Mouse (Mus musculus) E14TG2a.4 (cell line): ENCODE results near the gene Bean1.
A peak's percentile ranks its signal among the peaks of the same experiment; 100 is the strongest.

ENCODE experiments used
- H3K27me3 ChIP-seq: 2 replicates; pipeline ENCODE4 v1.6.1; 2014; ENCODE audit warnings: low read length, control low read depth; ENCODE audit not compliant: insufficient read depth
- H3K36me3 ChIP-seq: 2 replicates; pipeline ENCODE4 v1.6.1; 2014; ENCODE audit warnings: low read length, control low read depth; ENCODE audit not compliant: insufficient read depth
- H3K4me1 ChIP-seq: replicated peaks from 2 replicates; pipeline ENCODE4 v1.6.1; 2014; ENCODE audit warnings: low read depth, low read length, control low read depth
- H3K4me3 ChIP-seq: replicated peaks from 2 replicates; pipeline ENCODE4 v1.5.1; 2014; ENCODE audit warnings: mild to moderate bottlenecking, low read length
- H3K9me3 ChIP-seq: 2 replicates; pipeline ENCODE4 v1.6.1; 2014; ENCODE audit warnings: low read length, control low read depth
- CTCF ChIP-seq: conservative IDR thresholded peaks from 2 replicates; pipeline ENCODE4 v1.5.1; 2014; ENCODE audit warnings: low read length
- NANOG ChIP-seq: IDR thresholded peaks from 2 replicates; pipeline ENCODE4 v1.6.1; 2014; ENCODE audit warnings: borderline replicate concordance, low read length, mixed read lengths
- POU5F1 ChIP-seq: IDR thresholded peaks from 2 replicates; pipeline ENCODE4 v1.6.1; 2014; ENCODE audit warnings: low read length, borderline replicate concordance

Gene Bean1

GRCm38 (mm10) chr8:104205292-104205691 is 35.0 kb downstream of the Bean1 start:
- no peaks in the 10 kb centered on the region for H3K36me3 ChIP-seq
- no peaks in the 10 kb centered on the region for H3K4me1 ChIP-seq
- no peaks in the 10 kb centered on the region for H3K9me3 ChIP-seq
- H3K27me3 ChIP-seq: peaks cover 33% of the 10 kb centered on the region
- no peak overlapping the region for H3K4me3 ChIP-seq
- TF ChIP-seq CTCF: no peak
- TF ChIP-seq NANOG: no peak
- no peak for TF ChIP-seq POU5F1

GRCm38 (mm10) chr8:104217601-104218000 is 47.4 kb downstream of the Bean1 start:
- Histone ChIP-seq H3K36me3 (no peaks in the 10 kb centered on the region), H3K4me3 (no peak overlapping the region), H3K27me3 (peaks cover 43% of the 10 kb centered on the region), H3K4me1 (peaks cover 12% of the 10 kb centered on the region), H3K9me3 (no peaks in the 10 kb centered on the region)
- TF ChIP-seq POU5F1 (no peak), NANOG (no peak), CTCF (no peak)

DNA sequence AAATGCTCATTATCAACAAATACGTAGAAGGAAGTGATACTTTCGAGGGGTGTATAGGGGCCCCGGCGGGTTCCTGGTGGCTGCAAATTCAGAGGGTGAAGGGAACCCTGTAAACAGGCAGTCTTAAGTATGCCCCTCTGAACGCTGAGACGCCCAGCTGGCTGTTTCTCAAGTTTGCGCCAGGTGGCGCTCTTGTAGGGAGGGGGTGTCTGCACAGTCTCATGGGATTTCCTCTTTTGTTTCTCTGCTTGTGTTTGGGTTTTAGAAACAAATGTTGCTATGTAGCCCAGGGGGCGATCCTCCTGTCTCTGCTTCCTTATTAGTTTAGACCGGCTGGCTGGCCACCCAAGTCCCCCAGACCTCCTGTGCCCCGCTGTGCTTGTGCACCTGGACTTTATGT is 48.8 kb downstream of the Bean1 start:
- Histone ChIP-seq H3K27me3 (peaks cover 38% of the 10 kb centered on the region), H3K36me3 (no peaks in the 10 kb centered on the region), H3K4me1 (peaks cover 8% of the 10 kb centered on the region), H3K9me3 (no peaks in the 10 kb centered on the region), H3K4me3 (peak overlapping the region; percentile 39)
- TF ChIP-seq POU5F1 (no peak), CTCF (peak; percentile 76)

DNA sequence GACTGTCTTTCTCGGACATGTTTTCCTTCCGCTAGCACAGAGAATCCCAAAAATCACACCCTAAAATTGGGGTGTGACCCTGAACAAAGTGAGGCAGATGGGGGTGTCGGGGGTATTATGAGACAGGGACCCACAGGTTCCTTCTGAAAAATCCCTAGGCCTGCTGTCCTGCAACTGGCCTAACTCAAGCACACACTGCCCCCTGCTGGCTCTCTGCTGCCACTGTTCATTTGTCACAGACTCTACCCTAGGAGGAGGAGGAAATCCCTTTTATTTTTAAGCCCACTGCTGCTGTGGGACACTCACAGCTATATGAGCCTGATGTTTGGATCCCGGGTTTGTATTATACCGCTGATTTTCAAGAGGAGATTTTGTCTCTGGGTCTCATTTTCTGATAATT is 49.6 kb downstream of the Bean1 start:
- H3K4me1 ChIP-seq: peaks cover 8% of the 10 kb centered on the region
- TF ChIP-seq CTCF (peak; percentile 87), NANOG (no peak)
- H3K27me3 ChIP-seq: peaks cover 34% of the 10 kb centered on the region
- no peaks in the 10 kb centered on the region for H3K9me3 ChIP-seq
- H3K36me3 ChIP-seq: no peaks in the 10 kb centered on the region
- H3K4me3 ChIP-seq: no peak overlapping the region

GRCm38 (mm10) chr8:104227048-104227447 is 56.8 kb downstream of the Bean1 start:
- no peak for TF ChIP-seq NANOG
- no peak for TF ChIP-seq POU5F1
- TF ChIP-seq CTCF: no peak
- no peaks in the 10 kb centered on the region for H3K27me3 ChIP-seq
- no peaks in the 10 kb centered on the region for H3K4me1 ChIP-seq
- no peaks in the 10 kb centered on the region for H3K9me3 ChIP-seq
- no peak overlapping the region for H3K4me3 ChIP-seq
- peaks cover 61% of the 10 kb centered on the region for H3K36me3 ChIP-seq

DNA sequence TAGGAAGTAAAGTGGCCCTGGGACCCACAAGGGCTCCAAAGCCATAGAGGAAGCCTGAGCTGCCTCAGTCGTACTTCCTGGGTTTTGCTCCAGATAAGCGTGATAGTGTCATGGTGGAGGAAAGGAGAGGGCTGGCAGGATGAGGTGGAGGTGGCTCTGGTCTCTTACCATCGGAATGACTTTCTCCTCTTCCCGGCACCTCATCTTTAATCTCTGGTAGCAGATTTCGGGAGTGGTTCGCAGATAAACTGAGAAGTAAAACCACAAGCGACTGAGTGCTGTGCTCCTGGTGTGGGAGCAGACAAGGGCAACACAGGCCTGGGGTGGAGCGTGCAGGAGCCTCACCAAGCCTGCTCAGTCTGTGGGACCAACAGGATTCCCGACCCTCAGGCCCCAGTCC is 60.1 kb downstream of the Bean1 start:
- Histone ChIP-seq H3K27me3 (no peaks in the 10 kb centered on the region), H3K9me3 (no peaks in the 10 kb centered on the region), H3K4me3 (no peak overlapping the region), H3K4me1 (0 out of 2 replicates have a peak, but pooled peaks cover 8% of the 10 kb centered on the region), H3K36me3 (peaks cover 86% of the 10 kb centered on the region)
- no peak for TF ChIP-seq POU5F1
- no peak for TF ChIP-seq CTCF
- no peak for TF ChIP-seq NANOG

DNA sequence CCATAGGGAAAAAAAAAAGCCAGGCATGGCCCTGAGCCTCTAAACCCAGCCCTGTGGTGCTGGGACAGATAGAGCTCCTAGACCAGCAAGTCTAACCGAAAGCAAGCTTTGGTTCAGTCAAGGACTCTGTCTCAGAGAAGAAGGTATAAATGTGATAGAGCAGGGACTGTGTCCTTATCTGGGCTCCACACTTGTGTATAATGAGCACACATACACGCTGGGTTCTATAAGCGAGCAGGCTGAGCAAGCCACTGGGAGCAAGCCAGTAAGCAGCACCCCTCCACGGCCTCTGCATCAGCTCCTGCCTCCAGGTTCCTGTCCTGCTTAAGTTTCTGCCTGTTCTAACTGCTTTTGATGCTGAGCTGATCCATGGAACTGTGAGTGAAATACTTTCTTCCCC is 61.8 kb downstream of the Bean1 start:
- Histone ChIP-seq H3K36me3 (peaks cover 88% of the 10 kb centered on the region), H3K4me1 (0 out of 2 replicates have a peak, but pooled peaks cover 8% of the 10 kb centered on the region), H3K4me3 (no peak overlapping the region), H3K27me3 (no peaks in the 10 kb centered on the region), H3K9me3 (no peaks in the 10 kb centered on the region)
- TF ChIP-seq CTCF (no peak), POU5F1 (no peak), NANOG (no peak)

DNA sequence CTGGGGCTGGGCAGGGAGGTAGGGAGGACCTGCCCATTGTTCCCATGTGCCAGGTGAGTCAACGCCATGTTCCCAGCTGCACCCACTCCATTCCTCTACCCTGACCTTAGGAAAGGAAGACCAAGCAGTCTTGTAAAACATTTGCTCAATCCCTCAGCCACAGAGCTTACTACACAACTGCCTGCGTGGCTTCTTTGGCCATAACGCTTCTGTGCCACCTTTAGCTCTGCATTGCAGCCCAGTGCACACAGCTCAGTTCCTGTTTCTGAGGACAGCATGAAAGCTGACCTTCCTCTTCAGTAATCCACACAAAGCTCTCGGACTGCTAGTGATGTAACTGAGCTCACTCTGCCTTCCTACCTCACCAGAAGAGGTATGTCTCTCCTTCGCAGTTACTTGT is 62.7 kb downstream of the Bean1 start:
- H3K4me3 ChIP-seq: no peak overlapping the region
- no peak for TF ChIP-seq NANOG
- no peak for TF ChIP-seq CTCF
- no peak for TF ChIP-seq POU5F1
- 0 out of 2 replicates have a peak, but pooled peaks cover 8% of the 10 kb centered on the region for H3K4me1 ChIP-seq
- H3K36me3 ChIP-seq: peaks cover 88% of the 10 kb centered on the region
- no peaks in the 10 kb centered on the region for H3K9me3 ChIP-seq
- H3K27me3 ChIP-seq: no peaks in the 10 kb centered on the region

DNA sequence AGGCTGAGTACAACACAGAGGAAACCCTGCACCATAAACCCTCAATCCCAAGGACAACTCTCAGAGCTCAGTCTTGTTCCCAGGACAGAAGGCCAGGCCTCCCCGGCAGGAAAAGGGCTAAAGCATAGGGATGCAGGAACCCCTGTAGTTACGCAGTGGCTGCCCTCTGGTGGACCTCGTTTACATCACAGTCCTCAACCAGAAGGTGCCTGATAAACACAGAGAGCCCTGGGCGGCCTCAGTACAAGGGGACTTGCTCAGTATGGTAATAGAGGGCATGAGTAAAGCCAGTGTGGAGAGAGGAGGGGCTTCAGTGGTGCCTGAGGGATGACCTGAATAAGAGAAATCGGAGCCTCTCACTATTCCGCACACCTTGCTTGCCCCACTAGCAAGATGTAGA is 64.3 kb downstream of the Bean1 start:
- H3K27me3 ChIP-seq: no peaks in the 10 kb centered on the region
- H3K4me1 ChIP-seq: 0 out of 2 replicates have a peak, but pooled peaks cover 8% of the 10 kb centered on the region
- H3K4me3 ChIP-seq: no peak overlapping the region
- H3K36me3 ChIP-seq: peaks cover 89% of the 10 kb centered on the region
- H3K9me3 ChIP-seq: no peaks in the 10 kb centered on the region
- TF ChIP-seq CTCF (no peak), NANOG (no peak), POU5F1 (no peak)
